8 mouse cellular contexts compared by ENCODE assay signal in the genomic region with DNA sequence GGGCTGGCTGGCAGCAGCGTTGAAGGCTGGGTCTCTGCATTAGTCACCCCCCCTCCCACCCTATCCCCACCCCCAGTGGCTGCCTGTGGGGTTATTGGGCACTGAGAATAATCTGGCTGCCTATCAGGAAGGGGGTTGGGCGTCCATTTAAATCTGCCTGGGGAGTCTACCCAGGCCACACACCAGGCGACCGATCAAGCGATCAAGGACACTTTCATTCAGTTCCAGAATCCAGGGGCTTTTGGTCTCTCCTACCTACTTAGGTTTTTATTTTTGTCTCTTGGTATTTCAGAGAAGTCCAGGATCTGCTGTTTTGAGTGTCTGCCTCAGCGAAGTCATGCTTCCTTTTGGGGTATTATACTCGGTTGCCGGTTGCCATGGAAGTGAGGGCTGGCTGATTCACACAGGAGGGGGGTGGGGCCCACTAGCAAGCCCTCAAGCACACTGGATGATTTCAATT. TPM values are rescaled to one million over a fixed set of nuclear protein-coding genes. Genes with fewer than 3 reads are reported as not detected.
DNase-seq lines count a peak whose midpoint lies in the region; ATAC-seq lines count a peak whose summit lies in the region.

No protein-coding gene starts in this region.

- H3K9ac ChIP-seq in heart, embryonic 15.5 days, result no peak overlapping the region
- H3K9ac ChIP-seq in forebrain, embryonic 13.5 days, result no peak overlapping the region
- no peak overlapping the region for H3K9ac ChIP-seq in midbrain, embryonic 15.5 days

- no peak; the same call in 1 of the 2 replicates for ATAC-seq in heart, embryonic 15.5 days (replicated peaks; ENCODE audit: insufficient number of reproducible peaks, insufficient read depth, low FRiP score, low read depth)
- ATAC-seq in forebrain, embryonic 13.5 days, result peak; percentile 93
- peak; percentile 94 for ATAC-seq in midbrain, embryonic 15.5 days (replicated peaks)

- 0 out of 2 replicates have a peak overlapping the region, but pooled peaks have one; percentile 23 for H3K4me2 ChIP-seq in heart, embryonic 15.5 days
- H3K4me2 ChIP-seq in forebrain, embryonic 13.5 days, result peak overlapping the region; percentile 52
- H3K4me2 ChIP-seq in midbrain, embryonic 15.5 days, result peak overlapping the region; percentile 20

- H3K27me3 ChIP-seq in heart, embryonic 15.5 days, result no peaks in the 10 kb centered on the region
- H3K27me3 ChIP-seq in forebrain, embryonic 13.5 days, result no peaks in the 10 kb centered on the region
- H3K27me3 ChIP-seq in midbrain, embryonic 15.5 days (replicated peaks), result no peaks in the 10 kb centered on the region

- WGBS in heart, embryonic 15.5 days, result 15% methylated on average over 8 of the region's 8 CpGs
- WGBS in forebrain, embryonic 13.5 days, result 1% methylated on average over 8 of the region's 8 CpGs
- under 1% methylated on average over 8 of the region's 8 CpGs for WGBS in midbrain, embryonic 15.5 days

- no peaks in the 10 kb centered on the region for H3K36me3 ChIP-seq in heart, embryonic 15.5 days
- H3K36me3 ChIP-seq in forebrain, embryonic 13.5 days (ENCODE audit: poor library complexity, severe bottlenecking), result no peaks in the 10 kb centered on the region
- no peaks in the 10 kb centered on the region for H3K36me3 ChIP-seq in midbrain, embryonic 15.5 days (replicated peaks)

- H3K27ac ChIP-seq in heart, embryonic 15.5 days, result no peak overlapping the region
- peak overlapping the region; percentile 45 for H3K27ac ChIP-seq in forebrain, embryonic 13.5 days
- peak overlapping the region; percentile 46 for H3K27ac ChIP-seq in midbrain, embryonic 15.5 days

- H3K4me3 ChIP-seq in heart, embryonic 15.5 days, result no peak overlapping the region
- peak overlapping the region; percentile 18 for H3K4me3 ChIP-seq in forebrain, embryonic 13.5 days
- H3K4me3 ChIP-seq in midbrain, embryonic 15.5 days, result no peak overlapping the region

- no peak for DNase-seq in heart, postnatal 4 days
- peak; percentile 63 for DNase-seq in adrenal gland, postnatal 10 days
- DNase-seq in layer of hippocampus, adult 9-11 months, result peak; percentile 89
- no peak for DNase-seq in urinary bladder, postnatal 14 days (ENCODE audit: low spot score)
- no peak for DNase-seq in ovary, adult 18-20 months (ENCODE audit: low spot score)

- H3K9me3 ChIP-seq in heart, embryonic 15.5 days (replicated peaks), result no peaks in the 10 kb centered on the region
- H3K9me3 ChIP-seq in forebrain, embryonic 13.5 days (replicated peaks), result no peaks in the 10 kb centered on the region
- H3K9me3 ChIP-seq in midbrain, embryonic 15.5 days, result no peaks in the 10 kb centered on the region

- peaks cover 13% of the 10 kb centered on the region; the same call in 1 of the 2 replicates for H3K4me1 ChIP-seq in heart, embryonic 15.5 days (replicated peaks)
- H3K4me1 ChIP-seq in forebrain, embryonic 13.5 days, result peaks cover 23% of the 10 kb centered on the region
- peaks cover 18% of the 10 kb centered on the region for H3K4me1 ChIP-seq in midbrain, embryonic 15.5 days

RNA-seq across cellular contexts. Expression of gene Adtrp, which starts 46.3 kb away (rescaled TPM):
- polyA plus RNA-seq in heart, embryonic 15.5 days (2015; fragmentation: Nextera tagmentation; extraction: Ambion mirVana), result 0.20 and 0.29 TPM in 2 replicates
- under 1 TPM; 0.55 to 0.77 TPM for total RNA-seq in heart, postnatal 4 days (2021)
- 100 to 1,000 TPM in 1 of 2 experiments, 10 to 100 TPM in 1; 74.8 to 101 TPM for total RNA-seq in adrenal gland, postnatal 10 days (2021)
- polyA plus RNA-seq in forebrain, embryonic 13.5 days (2015; fragmentation: Nextera tagmentation; extraction: Ambion mirVana), result not detected in 2 replicates
- not detected in 2 replicates for polyA plus RNA-seq in midbrain, embryonic 15.5 days (2015; fragmentation: Nextera tagmentation; extraction: Ambion mirVana)

Comparison
In these comparisons a context has a peak if more than half of its experiments do, and no peak if none do; other contexts are left out.
1. DNase-seq: peak in adrenal gland, postnatal 10 days (single experiment) and layer of hippocampus, adult 9-11 months (single experiment); none in heart, postnatal 4 days (single experiment), urinary bladder, postnatal 14 days (single experiment) and ovary, adult 18-20 months (single experiment).
2. Peak in every context shown above with its lines, with median percentiles within 50 percentile points of each other: H3K4me2 ChIP-seq.